Comparison of ENCODE assay signal across 10 mouse cellular contexts in genomic region chr8:119412037-119412734, GRCm38 (mm10). TPM values are rescaled to one million over a fixed set of nuclear protein-coding genes. Genes with fewer than 3 reads are reported as not detected.
DNase-seq lines count a peak whose midpoint lies in the region; ATAC-seq and TF ChIP-seq lines count a peak whose summit lies in the region.
"Had no signal": no experiment of that assay in that cellular context is flagged by ENCODE, and none has a peak within 500 bp of the region (broad histone marks: within the 10 kb centered on the region; RNA-seq: fewer than 3 reads in every experiment).

No protein-coding gene starts in this region.

- no peak overlapping the region for H3K4me2 ChIP-seq in midbrain, embryonic 11.5 days
- H3K4me2 ChIP-seq in midbrain, embryonic 16.5 days (ENCODE audit: low read length): no peak overlapping the region
- no peak overlapping the region for H3K4me2 ChIP-seq in hindbrain, postnatal 0 days (ENCODE audit: low read depth, low read length)
- no peak overlapping the region for H3K4me2 ChIP-seq in stomach, postnatal 0 days (replicated peaks; ENCODE audit: low read depth)

- no peak for TF ChIP-seq EP300 in stomach, postnatal 0 days (optimal IDR thresholded peaks at IDR 0.05)

- peak; percentile 15; the same call in 1 of the 2 replicates for ATAC-seq in midbrain, embryonic 11.5 days (ENCODE audit: low FRiP score)
- ATAC-seq in midbrain, embryonic 16.5 days: no peak
- ATAC-seq in hindbrain, postnatal 0 days: no peak
- ATAC-seq in stomach, postnatal 0 days (ENCODE audit: low FRiP score, low TSS enrichment): no peak

- H3K27me3 ChIP-seq in midbrain, embryonic 11.5 days (ENCODE audit: control insufficient read depth, insufficient read depth, low read length): 0 out of 2 replicates have a peak, but pooled peaks cover 4% of the 10 kb centered on the region
- no peaks in the 10 kb centered on the region for H3K27me3 ChIP-seq in midbrain, embryonic 16.5 days (ENCODE audit: control insufficient read depth, insufficient read depth, low read depth, low read length)
- H3K27me3 ChIP-seq in hindbrain, postnatal 0 days (ENCODE audit: insufficient read depth, low read length): no peaks in the 10 kb centered on the region
- no peaks in the 10 kb centered on the region for H3K27me3 ChIP-seq in stomach, postnatal 0 days (ENCODE audit: control insufficient read depth, insufficient read depth, low read length)
- H3K27me3 ChIP-seq: hindbrain, embryonic 15.5 days had no signal

- 57% methylated on average over 10 of the region's 10 CpGs for WGBS in midbrain, embryonic 11.5 days
- WGBS in midbrain, embryonic 16.5 days: 60% methylated on average over 10 of the region's 10 CpGs
- 61% methylated on average over 10 of the region's 10 CpGs for WGBS in hindbrain, postnatal 0 days
- 57% methylated on average over 10 of the region's 10 CpGs for WGBS in stomach, postnatal 0 days

- intact Hi-C loops in gastrocnemius, postnatal 14 days (cut with DNase I; ENCODE audit: low total_unique reads): loop anchor here (10.0 kb wide), 1 partner anchor 83 kb away; no protein-coding TSS in a partner anchor

- no peak overlapping the region for H3K4me3 ChIP-seq in midbrain, embryonic 11.5 days (ENCODE audit: low read depth, low read length)
- no peak overlapping the region for H3K4me3 ChIP-seq in midbrain, embryonic 16.5 days (ENCODE audit: low read depth, low read length)
- no peak overlapping the region for H3K4me3 ChIP-seq in hindbrain, postnatal 0 days (ENCODE audit: low read length)
- H3K4me3 ChIP-seq in stomach, postnatal 0 days (ENCODE audit: low read depth, low read length): no peak overlapping the region
- H3K4me3 ChIP-seq: hindbrain, embryonic 15.5 days had no signal

- peak; percentile 42; the same call in 1 of the 2 replicates for TF ChIP-seq CTCF in hindbrain, postnatal 0 days (IDR thresholded peaks at IDR 0.05; ENCODE audit: low read depth)
- TF ChIP-seq CTCF in stomach, postnatal 0 days (IDR thresholded peaks at IDR 0.05; ENCODE audit: low read depth): peak; percentile 35; the same call in 1 of the 2 replicates

- peak; percentile 4 for DNase-seq in gastrocnemius, postnatal 14 days
- no peak for DNase-seq in gastrocnemius, postnatal 10 days
- no peak for DNase-seq in midbrain, embryonic 11.5 days (ENCODE audit: low spot score, missing footprints)
- no peak for DNase-seq in hindbrain, postnatal 0 days (ENCODE audit: low spot score)
- DNase-seq in stomach, postnatal 0 days (ENCODE audit: low spot score): no peak
- no peak for DNase-seq in urinary bladder, adult 18-20 months (ENCODE audit: low spot score in 2 of 2)
- no peak for DNase-seq in kidney, postnatal 10 days

- no peaks in the 10 kb centered on the region for H3K9me3 ChIP-seq in midbrain, embryonic 11.5 days (ENCODE audit: control insufficient read depth, low read length)
- no peaks in the 10 kb centered on the region for H3K9me3 ChIP-seq in midbrain, embryonic 16.5 days (replicated peaks; ENCODE audit: control insufficient read depth, low read length, poor library complexity, severe bottlenecking)
- H3K9me3 ChIP-seq in hindbrain, postnatal 0 days (ENCODE audit: low read length): no peaks in the 10 kb centered on the region
- H3K9me3 ChIP-seq in stomach, postnatal 0 days (ENCODE audit: control insufficient read depth, low read length): no peaks in the 10 kb centered on the region
- H3K9me3 ChIP-seq: hindbrain, embryonic 15.5 days had no signal

- no peak overlapping the region for H3K9ac ChIP-seq in midbrain, embryonic 11.5 days (ENCODE audit: low read length)
- no peak overlapping the region for H3K9ac ChIP-seq in midbrain, embryonic 16.5 days (ENCODE audit: low read depth, low read length)
- H3K9ac ChIP-seq in hindbrain, postnatal 0 days (replicated peaks; ENCODE audit: low read length): no peak overlapping the region
- H3K9ac ChIP-seq in stomach, postnatal 0 days (ENCODE audit: low read length): no peak overlapping the region

- peaks cover 3% of the 10 kb centered on the region for H3K4me1 ChIP-seq in midbrain, embryonic 11.5 days (ENCODE audit: control insufficient read depth, insufficient read depth, low read length)
- H3K4me1 ChIP-seq in midbrain, embryonic 16.5 days (ENCODE audit: control insufficient read depth, insufficient read depth, low read length): 0 out of 2 replicates have a peak, but pooled peaks cover 2% of the 10 kb centered on the region
- H3K4me1 ChIP-seq in hindbrain, postnatal 0 days (ENCODE audit: insufficient read depth, low read length): no peaks in the 10 kb centered on the region
- no peaks in the 10 kb centered on the region for H3K4me1 ChIP-seq in stomach, postnatal 0 days (replicated peaks; ENCODE audit: control insufficient read depth, insufficient read depth)

- H3K27ac ChIP-seq in midbrain, embryonic 11.5 days (ENCODE audit: low read depth, low read length): no peak overlapping the region
- H3K27ac ChIP-seq in midbrain, embryonic 16.5 days (ENCODE audit: low read length): no peak overlapping the region
- no peak overlapping the region for H3K27ac ChIP-seq in hindbrain, postnatal 0 days
- no peak overlapping the region for H3K27ac ChIP-seq in stomach, postnatal 0 days (replicated peaks)
- H3K27ac ChIP-seq: hindbrain, embryonic 15.5 days had no signal

- peaks cover 2% of the 10 kb centered on the region for H3K36me3 ChIP-seq in midbrain, embryonic 11.5 days (ENCODE audit: control insufficient read depth, insufficient read depth, low read length)
- H3K36me3 ChIP-seq in midbrain, embryonic 16.5 days (ENCODE audit: control insufficient read depth, insufficient read depth, low read length): peaks cover 33% of the 10 kb centered on the region
- H3K36me3 ChIP-seq in hindbrain, postnatal 0 days (ENCODE audit: insufficient read depth, low read length): peaks cover 41% of the 10 kb centered on the region
- H3K36me3 ChIP-seq in stomach, postnatal 0 days (ENCODE audit: control insufficient read depth, insufficient read depth, low read length): peaks cover 18% of the 10 kb centered on the region

RNA-seq across cellular contexts. Expression of gene Mlycd, which starts 17.5 kb away (rescaled TPM):
- total RNA-seq in gastrocnemius, postnatal 14 days (2021): 10 to 100 TPM; 67.6 to 94.0 TPM
- total RNA-seq in gastrocnemius, postnatal 10 days (2021): 10 to 100 TPM; 66.8 to 67.5 TPM
- 11.3 and 11.6 TPM in 2 replicates for polyA plus RNA-seq in midbrain, embryonic 11.5 days (2014; fragmentation: Nextera tagmentation; extraction: Ambion mirVana)
- 13.9 and 15.0 TPM in 2 replicates for polyA plus RNA-seq in midbrain, embryonic 16.5 days (2015; fragmentation: Nextera tagmentation; extraction: Ambion mirVana)
- 36.6 and 37.2 TPM in 2 replicates for total RNA-seq in hindbrain, postnatal 0 days (2014; rRNA removed)
- 20.0 TPM in 2 replicates for polyA plus RNA-seq in hindbrain, postnatal 0 days (2015; fragmentation: Nextera tagmentation; extraction: Ambion mirVana)
- polyA plus RNA-seq in stomach, postnatal 0 days (2015; fragmentation: Nextera tagmentation; extraction: Ambion mirVana): 22.0 and 24.0 TPM in 2 replicates

RNA-seq across cellular contexts. Expression of gene Osgin1, which starts 21.7 kb away (rescaled TPM):
- total RNA-seq in gastrocnemius, postnatal 14 days (2021): 1 to 10 TPM; 3.9 to 5.1 TPM
- total RNA-seq in gastrocnemius, postnatal 10 days (2021): 1 to 10 TPM; 2.5 to 5.0 TPM
- 0.21 and 0.26 TPM in 2 replicates for polyA plus RNA-seq in midbrain, embryonic 11.5 days (2014; fragmentation: Nextera tagmentation; extraction: Ambion mirVana)
- polyA plus RNA-seq in midbrain, embryonic 16.5 days (2015; fragmentation: Nextera tagmentation; extraction: Ambion mirVana): 0.45 TPM in 2 replicates
- total RNA-seq in hindbrain, postnatal 0 days (2014; rRNA removed): not detected in 2 replicates
- 0.29 and 0.45 TPM in 2 replicates for polyA plus RNA-seq in hindbrain, postnatal 0 days (2015; fragmentation: Nextera tagmentation; extraction: Ambion mirVana)
- polyA plus RNA-seq in stomach, postnatal 0 days (2015; fragmentation: Nextera tagmentation; extraction: Ambion mirVana): 11.4 and 14.5 TPM in 2 replicates

RNA-seq across cellular contexts. Expression of gene Necab2, which starts 34.3 kb away (rescaled TPM):
- total RNA-seq in gastrocnemius, postnatal 14 days (2021): under 1 TPM; 0.33 to 0.59 TPM
- under 1 TPM; 0.38 to 0.73 TPM for total RNA-seq in gastrocnemius, postnatal 10 days (2021)
- 18.9 and 20.3 TPM in 2 replicates for polyA plus RNA-seq in midbrain, embryonic 11.5 days (2014; fragmentation: Nextera tagmentation; extraction: Ambion mirVana)
- 65.7 and 85.9 TPM in 2 replicates for polyA plus RNA-seq in midbrain, embryonic 16.5 days (2015; fragmentation: Nextera tagmentation; extraction: Ambion mirVana)
- 70.9 and 73.3 TPM in 2 replicates for total RNA-seq in hindbrain, postnatal 0 days (2014; rRNA removed)
- 53.9 and 61.5 TPM in 2 replicates for polyA plus RNA-seq in hindbrain, postnatal 0 days (2015; fragmentation: Nextera tagmentation; extraction: Ambion mirVana)
- 1.5 and 1.6 TPM in 2 replicates for polyA plus RNA-seq in stomach, postnatal 0 days (2015; fragmentation: Nextera tagmentation; extraction: Ambion mirVana)
- total RNA-seq: monocyte, adult 5-6 weeks had no signal
